Mouse (Mus musculus): ENCODE results near the gene Eno2. TPM values are rescaled to one million over a fixed set of nuclear protein-coding genes. Genes with fewer than 3 reads are reported as not detected.

Gene Eno2
- polyA plus RNA-seq, 1 experiment from 2014 or later = 9.7 TPM

DNA sequence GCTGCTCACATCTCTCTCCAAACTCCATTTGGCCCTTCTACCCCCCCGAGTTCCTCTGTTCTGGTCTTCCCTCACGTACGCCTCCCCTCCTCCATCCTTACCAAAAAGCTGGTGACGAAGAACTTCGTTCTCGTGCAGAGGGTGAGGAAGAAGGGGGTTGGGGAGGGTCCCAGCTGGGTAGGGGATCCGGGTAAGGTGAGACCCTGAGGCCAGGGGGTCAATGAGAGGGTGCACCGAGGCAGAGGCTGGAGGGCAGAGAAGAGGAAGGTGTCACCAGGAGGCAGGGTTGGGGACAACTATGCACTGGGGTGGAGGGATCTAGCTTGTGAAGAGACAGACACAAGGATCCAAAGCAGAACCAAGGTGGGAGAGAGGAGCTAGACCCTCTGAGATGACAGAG, 25.8 kb downstream of the Eno2 start:
- no peak overlapping the region for H3K4me2 ChIP-seq (replicated peaks)

DNA sequence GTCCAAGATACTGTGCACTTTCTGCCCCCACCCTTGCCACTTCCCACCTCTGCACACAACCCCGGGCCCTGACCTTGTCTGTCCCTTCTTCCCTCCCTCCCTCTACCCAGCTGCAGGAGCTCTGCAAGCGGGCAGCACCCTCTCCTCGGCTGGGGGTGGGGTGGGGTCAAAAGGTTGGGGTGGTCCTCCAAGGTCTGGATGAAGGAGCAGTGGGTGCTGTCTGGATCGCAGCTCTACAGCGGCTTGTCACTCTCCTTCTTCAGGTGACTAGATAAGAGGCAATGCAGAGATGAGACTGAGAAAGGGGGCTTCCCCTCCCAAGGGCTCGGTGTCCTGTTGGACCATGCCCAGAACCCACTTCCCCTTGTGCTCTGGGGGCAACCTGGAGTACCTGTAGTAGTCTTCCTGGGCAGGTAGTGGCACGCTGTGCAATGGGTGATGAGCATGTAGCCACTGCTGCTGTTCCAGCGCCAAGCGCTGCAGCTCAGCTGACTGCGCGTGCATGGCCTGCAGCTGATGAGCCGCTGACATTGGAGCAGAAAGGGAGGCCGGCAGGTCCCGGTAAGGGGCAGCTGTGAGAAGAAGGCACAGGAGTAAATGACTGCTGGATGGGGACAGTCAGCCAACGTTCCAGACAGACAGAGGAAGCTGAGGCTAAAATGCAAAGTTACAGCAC, 26.5 kb downstream of the Eno2 start:
- H3K4me1 ChIP-seq = peaks cover 44% of the 10 kb centered on the region
- ATAC-seq (ENCODE audit: insufficient number of reproducible peaks, insufficient read depth, low FRiP score, low TSS enrichment) = no peak

More for the DNA sequence above, 25.8 kb downstream of the Eno2 start:
- H3K36me3 ChIP-seq = peaks cover 55% of the 10 kb centered on the region
- H3K9me3 ChIP-seq = no peaks in the 10 kb centered on the region
- no peak overlapping the region for H3K27ac ChIP-seq
- no peak overlapping the region for H3K9ac ChIP-seq
- WGBS = 90% methylated on average over 8 of the region's 8 CpGs
- H3K27me3 ChIP-seq = no peaks in the 10 kb centered on the region
- peaks cover 41% of the 10 kb centered on the region for H3K4me1 ChIP-seq
- ATAC-seq (ENCODE audit: insufficient number of reproducible peaks, insufficient read depth, low FRiP score, low TSS enrichment) = no peak
- no peak overlapping the region for H3K4me3 ChIP-seq

DNA sequence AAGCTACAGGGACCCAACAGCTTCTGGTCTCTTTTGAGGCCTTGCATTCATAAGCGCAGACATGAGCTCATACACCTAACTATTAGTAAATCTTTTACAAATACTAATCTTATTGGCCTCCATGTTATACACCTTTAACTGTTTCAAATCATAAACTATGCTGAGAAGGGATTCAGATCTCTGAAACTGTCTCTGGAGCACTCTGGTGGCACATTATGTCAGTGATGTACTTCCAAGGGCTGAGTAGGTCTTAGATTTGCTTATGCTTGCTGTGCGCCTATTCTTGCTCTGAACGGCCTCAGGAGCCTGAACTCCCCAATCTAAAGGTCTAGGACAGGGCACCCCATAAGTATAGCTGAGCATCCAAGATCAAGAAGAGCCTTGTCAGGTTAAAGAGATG, 27.6 kb downstream of the Eno2 start:
- H3K4me1 ChIP-seq = peaks cover 40% of the 10 kb centered on the region
- ATAC-seq (ENCODE audit: insufficient number of reproducible peaks, insufficient read depth, low FRiP score, low TSS enrichment) = no peak
- H3K9ac ChIP-seq = peak overlapping the region; percentile 92; the same call in 1 of the 2 replicates
- peak overlapping the region; percentile 65 for H3K4me3 ChIP-seq
- peak overlapping the region; percentile 100 for H3K27ac ChIP-seq
- H3K4me2 ChIP-seq (replicated peaks) = peak overlapping the region; percentile 77
- H3K36me3 ChIP-seq = peaks cover 37% of the 10 kb centered on the region
- H3K27me3 ChIP-seq = no peaks in the 10 kb centered on the region
- H3K9me3 ChIP-seq = no peaks in the 10 kb centered on the region
- 74% methylated on average over 3 of the region's 3 CpGs for WGBS

More for the DNA sequence above, 26.5 kb downstream of the Eno2 start:
- H3K27me3 ChIP-seq = no peaks in the 10 kb centered on the region
- H3K36me3 ChIP-seq = peaks cover 49% of the 10 kb centered on the region
- H3K27ac ChIP-seq = no peak overlapping the region
- H3K9ac ChIP-seq = peak overlapping the region; percentile 40; the same call in 1 of the 2 replicates
- H3K4me2 ChIP-seq (replicated peaks) = no peak overlapping the region
- H3K4me3 ChIP-seq = no peak overlapping the region
- WGBS = 89% methylated on average over 15 of the region's 15 CpGs
- no peaks in the 10 kb centered on the region for H3K9me3 ChIP-seq

DNA sequence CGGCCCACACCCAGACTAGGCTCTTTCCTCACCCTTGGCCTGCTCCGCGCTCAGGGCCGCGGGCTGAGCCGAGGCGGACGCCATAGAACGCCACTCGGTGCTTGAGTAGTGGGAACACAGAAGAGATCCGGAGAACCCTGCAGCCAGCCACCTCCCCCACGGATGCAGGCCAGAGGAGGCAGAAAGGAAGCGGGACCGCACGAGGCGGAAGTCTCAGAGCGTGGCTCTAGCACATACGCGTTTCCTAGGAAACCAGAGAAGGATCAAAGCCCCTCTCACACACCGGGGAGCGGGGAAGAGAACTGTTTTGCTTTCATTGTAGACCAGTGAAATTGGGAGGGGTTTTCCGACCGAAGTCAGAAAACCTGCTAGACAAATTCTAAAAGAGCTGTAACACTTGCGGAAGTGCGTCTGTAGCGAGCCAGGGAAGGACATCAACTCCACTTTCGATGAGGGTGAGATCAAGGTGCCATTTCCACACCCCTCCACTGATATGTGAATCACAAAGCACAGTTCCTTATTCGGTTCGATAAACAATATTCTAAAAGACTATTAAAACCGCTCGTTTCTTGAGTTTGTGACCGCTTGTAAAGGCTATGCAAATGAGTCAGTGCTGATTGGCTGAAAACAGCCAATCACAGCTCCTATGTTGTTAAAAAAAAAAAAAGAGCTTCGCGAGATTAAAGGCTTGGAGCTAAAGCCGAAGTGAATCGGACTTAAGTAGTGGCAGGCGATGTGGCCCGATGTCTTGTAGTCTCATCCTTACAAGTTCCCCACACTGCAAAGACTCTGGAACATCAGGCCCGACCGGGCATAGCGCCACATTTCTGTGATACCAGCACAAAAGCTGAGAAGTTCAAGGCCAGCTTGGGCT, 28.3 kb downstream of the Eno2 start, which contains the start of gene Grcc10:
Grcc10 (minus strand) TSS at position 487 of the 874 bp plus-strand sequence.
- Histone ChIP-seq H3K4me1 (peaks cover 33% of the 10 kb centered on the region), H3K36me3 (peaks cover 33% of the 10 kb centered on the region), H3K9me3 (no peaks in the 10 kb centered on the region), H3K4me2 (replicated peaks) (peak within 1 kb of the TSS; percentile 77), H3K27ac (peak within 1 kb of the TSS; percentile 100), H3K4me3 (peak within 1 kb of the TSS; percentile 65), H3K9ac (peak within 1 kb of the TSS; percentile 92), H3K27me3 (no peaks in the 10 kb centered on the region)
- under 1% methylated on average over 41 of the region's 41 CpGs for WGBS
- ATAC-seq (ENCODE audit: insufficient number of reproducible peaks, insufficient read depth, low FRiP score, low TSS enrichment) = peak; percentile 78

DNA sequence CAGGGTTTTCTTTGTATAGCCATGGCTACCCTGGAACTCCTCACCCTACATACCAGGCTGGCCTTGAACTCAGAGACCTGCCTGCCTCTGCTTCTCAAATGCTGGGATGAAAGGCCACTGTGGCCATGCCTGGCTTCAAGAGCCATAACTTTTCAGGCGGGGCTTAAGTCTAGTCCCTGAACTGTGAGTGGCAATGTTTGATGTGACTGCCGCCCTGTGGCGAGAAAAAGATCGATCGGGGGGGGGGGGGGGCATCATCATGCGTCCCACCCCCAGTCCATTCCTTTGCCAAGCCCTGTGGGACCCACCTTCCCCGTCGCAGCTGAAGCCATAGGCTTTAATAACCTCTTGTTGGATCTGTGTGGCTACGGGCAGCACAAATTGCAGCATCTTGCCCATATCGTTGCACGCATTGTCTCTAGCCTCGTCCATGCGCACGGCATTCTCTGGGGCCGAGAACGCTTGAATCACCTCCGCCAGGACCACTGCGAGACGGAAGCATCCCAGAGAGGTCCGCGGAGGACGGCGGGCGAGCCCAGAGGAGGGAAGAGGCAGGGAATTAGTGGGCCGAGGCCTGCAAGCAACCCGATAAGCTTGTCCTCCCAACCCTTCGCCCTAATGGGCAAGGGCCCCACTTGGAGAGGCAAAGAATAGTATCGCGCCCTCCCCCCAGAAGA, 29.1 kb downstream of the Eno2 start:
- H3K27ac ChIP-seq = peak overlapping the region; percentile 100
- H3K9ac ChIP-seq = peak overlapping the region; percentile 92
- peak overlapping the region; percentile 77 for H3K4me2 ChIP-seq (replicated peaks)
- peaks cover 33% of the 10 kb centered on the region for H3K36me3 ChIP-seq
- no peak for ATAC-seq (ENCODE audit: insufficient number of reproducible peaks, insufficient read depth, low FRiP score, low TSS enrichment)
- H3K9me3 ChIP-seq = no peaks in the 10 kb centered on the region
- H3K27me3 ChIP-seq = no peaks in the 10 kb centered on the region
- peaks cover 29% of the 10 kb centered on the region for H3K4me1 ChIP-seq
- under 1% methylated on average over 29 of the region's 29 CpGs for WGBS
- H3K4me3 ChIP-seq = peak overlapping the region; percentile 65

DNA sequence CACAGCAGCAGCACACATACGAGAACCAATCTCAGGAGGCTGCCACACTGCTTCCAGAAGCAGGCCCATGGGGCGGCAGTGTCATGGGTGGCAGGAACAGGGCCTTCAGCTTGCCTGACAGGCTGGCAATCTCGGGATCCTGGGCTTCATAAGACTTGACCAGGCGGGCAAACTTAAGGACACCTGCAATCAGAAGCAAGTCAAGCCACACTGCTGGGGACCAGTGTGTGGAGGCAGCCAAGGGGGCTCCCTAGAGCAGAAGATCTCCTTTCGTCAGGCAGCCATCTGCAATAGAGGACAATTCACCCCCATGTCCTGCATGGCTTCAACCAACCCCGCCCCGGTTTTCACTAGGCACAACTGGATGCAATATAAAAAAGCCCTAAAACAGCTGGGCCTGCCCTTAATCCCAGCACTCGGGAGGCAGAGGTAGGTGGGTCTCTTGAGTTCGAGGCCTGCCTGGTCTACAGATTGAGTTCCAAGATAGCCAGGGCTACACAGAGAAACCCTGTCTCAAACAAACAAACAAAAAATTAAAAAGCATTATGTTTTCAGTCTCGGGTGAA, 30.2 kb downstream of the Eno2 start:
- no peaks in the 10 kb centered on the region for H3K9me3 ChIP-seq
- peak overlapping the region; percentile 92 for H3K9ac ChIP-seq
- H3K4me2 ChIP-seq (replicated peaks) = peak overlapping the region; percentile 77
- H3K27me3 ChIP-seq = no peaks in the 10 kb centered on the region
- 84% methylated on average over 10 of the region's 10 CpGs for WGBS
- peak overlapping the region; percentile 100 for H3K27ac ChIP-seq
- H3K4me3 ChIP-seq = 0 out of 2 replicates have a peak overlapping the region, but pooled peaks have one; percentile 65
- ATAC-seq (ENCODE audit: insufficient number of reproducible peaks, insufficient read depth, low FRiP score, low TSS enrichment) = no peak
- peaks cover 24% of the 10 kb centered on the region for H3K36me3 ChIP-seq
- H3K4me1 ChIP-seq = peaks cover 22% of the 10 kb centered on the region

DNA sequence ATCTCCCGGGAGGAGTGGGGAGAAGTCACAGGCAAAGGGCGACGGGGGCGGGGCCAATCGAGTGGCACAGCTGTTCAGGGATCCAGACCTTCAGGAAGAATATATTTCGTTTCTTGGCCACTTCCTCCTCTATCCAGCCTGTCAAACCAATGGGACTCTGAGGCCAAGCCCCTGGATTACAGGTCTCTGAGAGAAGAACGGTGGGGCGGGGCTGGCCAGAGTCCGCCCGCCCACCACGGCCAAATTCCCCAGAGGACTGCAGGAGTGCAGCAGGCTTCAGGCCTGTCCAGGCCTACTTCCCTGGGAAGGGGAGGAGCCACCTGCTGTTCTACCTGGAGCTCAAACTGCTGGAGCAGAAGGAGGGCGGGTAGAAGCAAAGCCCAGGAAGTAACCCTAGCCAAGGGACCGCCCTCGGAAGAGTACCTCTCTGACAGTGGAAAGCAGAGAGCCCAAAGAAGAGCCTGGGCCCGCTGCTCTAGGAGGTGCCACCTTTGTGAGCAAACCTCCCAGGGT, 30.9 kb downstream of the Eno2 start, which contains the start of gene Ptpn6:
Ptpn6 (minus strand) TSS at position 204 of the 513 bp plus-strand sequence.
- peak within 1 kb of the TSS; percentile 100 for H3K27ac ChIP-seq

DNA sequence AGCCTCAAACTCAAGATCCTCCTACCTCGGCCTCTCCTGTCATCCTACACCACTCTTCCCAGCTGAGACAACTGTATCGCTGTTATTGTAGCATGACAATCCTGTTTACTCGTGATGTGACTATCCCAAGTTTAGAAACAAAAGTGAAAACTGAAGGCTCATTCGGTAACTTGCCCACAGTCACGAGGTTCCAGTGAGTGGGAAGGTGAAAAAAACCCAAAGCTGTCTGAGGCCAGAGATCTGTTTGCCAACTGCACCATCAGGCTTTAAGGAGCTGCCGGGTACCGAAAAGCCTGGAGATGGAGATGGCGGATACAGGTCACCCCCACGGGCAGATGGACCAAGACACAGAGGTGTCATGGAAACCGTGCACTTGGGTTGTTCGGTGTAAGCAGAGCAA, 32.4 kb downstream of the Eno2 start:
- 93% methylated on average over 11 of the region's 11 CpGs for WGBS
- Histone ChIP-seq H3K27me3 (no peaks in the 10 kb centered on the region), H3K27ac (no peak overlapping the region), H3K4me2 (replicated peaks) (no peak overlapping the region), H3K36me3 (peaks cover 5% of the 10 kb centered on the region; the same call in 1 of the 2 replicates), H3K4me1 (peaks cover 30% of the 10 kb centered on the region), H3K4me3 (no peak overlapping the region), H3K9me3 (no peaks in the 10 kb centered on the region), H3K9ac (no peak overlapping the region)
- no peak for ATAC-seq (ENCODE audit: insufficient number of reproducible peaks, insufficient read depth, low FRiP score, low TSS enrichment)

More for the DNA sequence above, 30.9 kb downstream of the Eno2 start, which contains the start of gene Ptpn6:
- no peak within 1 kb of the TSS for H3K4me3 ChIP-seq
- H3K9ac ChIP-seq = peak within 1 kb of the TSS; percentile 27; the same call in 1 of the 2 replicates
- ATAC-seq (ENCODE audit: insufficient number of reproducible peaks, insufficient read depth, low FRiP score, low TSS enrichment) = peak; percentile 16
- H3K9me3 ChIP-seq = no peaks in the 10 kb centered on the region
- 24% methylated on average over 15 of the region's 15 CpGs for WGBS
- peaks cover 17% of the 10 kb centered on the region for H3K36me3 ChIP-seq
- peaks cover 22% of the 10 kb centered on the region for H3K4me1 ChIP-seq
- H3K27me3 ChIP-seq = no peaks in the 10 kb centered on the region
- H3K4me2 ChIP-seq (replicated peaks) = peak within 1 kb of the TSS; percentile 77

DNA sequence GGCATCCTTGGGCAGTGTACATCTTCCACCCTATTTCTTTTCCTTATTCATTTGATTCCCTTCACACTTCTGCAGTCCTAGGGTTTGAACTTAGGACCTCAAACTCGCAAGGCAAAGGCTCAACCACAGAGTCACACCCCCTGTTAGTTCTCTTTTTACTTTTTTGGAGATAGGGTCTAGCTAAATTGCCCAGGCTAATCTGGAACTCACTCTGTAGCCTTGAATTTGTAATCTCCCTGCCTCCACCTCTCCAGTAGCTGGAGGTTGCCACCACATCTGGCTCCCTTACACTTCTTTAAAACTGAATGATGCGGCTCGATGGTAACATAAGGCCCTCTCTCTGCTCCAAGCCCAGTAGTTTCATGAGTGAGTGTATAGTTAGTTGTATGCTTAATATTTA, 35.1 kb downstream of the Eno2 start:
- H3K27me3 ChIP-seq = no peaks in the 10 kb centered on the region

DNA sequence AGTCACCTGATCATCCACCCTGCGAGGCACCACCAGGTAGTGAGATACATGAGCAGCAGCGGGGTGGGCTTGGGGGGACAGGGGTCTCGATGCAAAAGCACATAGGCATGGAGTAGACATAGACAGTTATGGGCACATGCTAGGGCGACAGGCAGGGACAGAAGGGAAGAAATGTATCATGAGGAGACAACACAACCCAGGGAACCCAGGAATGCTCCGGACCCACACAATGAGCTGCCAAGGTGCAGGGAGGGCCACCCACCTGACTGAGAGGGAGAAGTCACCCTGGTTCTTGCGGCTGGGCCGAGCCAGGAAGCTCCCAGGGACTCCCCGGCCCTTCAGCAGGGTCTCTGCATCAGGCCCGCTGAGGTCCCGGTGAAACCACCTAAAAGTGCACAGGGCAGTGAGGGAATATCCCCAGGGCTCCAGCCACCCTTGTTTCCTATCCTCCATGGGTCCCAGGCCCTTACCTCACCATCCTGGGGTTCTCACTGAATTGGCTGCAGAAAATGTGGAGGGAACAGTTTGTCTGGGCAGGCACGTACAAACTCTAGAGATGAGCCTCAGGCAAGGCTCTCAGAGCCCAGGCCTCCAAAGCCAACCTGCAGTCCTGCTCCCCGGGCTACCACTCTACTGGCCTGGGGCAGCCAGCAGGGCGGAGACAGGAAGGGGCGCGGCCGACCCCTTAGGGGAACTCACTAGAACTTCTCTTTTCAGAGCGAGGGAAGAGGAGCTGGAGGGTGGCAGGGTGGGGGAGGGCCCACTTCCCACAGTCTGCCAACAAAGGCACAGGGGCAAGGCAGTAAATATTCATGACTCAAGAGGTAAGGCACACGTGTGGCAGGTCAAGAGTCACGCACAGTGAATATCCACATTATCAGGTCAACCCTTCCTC, 36.8 kb downstream of the Eno2 start:
- WGBS = 43% methylated on average over 19 of the region's 19 CpGs
- no peak overlapping the region for H3K27ac ChIP-seq

More for the DNA sequence above, 35.1 kb downstream of the Eno2 start:
- Histone ChIP-seq H3K36me3 (peaks cover 5% of the 10 kb centered on the region; the same call in 1 of the 2 replicates), H3K4me3 (no peak overlapping the region), H3K4me2 (replicated peaks) (no peak overlapping the region), H3K4me1 (peaks cover 18% of the 10 kb centered on the region), H3K27ac (no peak overlapping the region), H3K9me3 (no peaks in the 10 kb centered on the region), H3K9ac (no peak overlapping the region)
- ATAC-seq (ENCODE audit: insufficient number of reproducible peaks, insufficient read depth, low FRiP score, low TSS enrichment) = no peak
- 92% methylated on average over 3 of the region's 3 CpGs for WGBS

More for the DNA sequence above, 36.8 kb downstream of the Eno2 start:
- ATAC-seq (ENCODE audit: insufficient number of reproducible peaks, insufficient read depth, low FRiP score, low TSS enrichment) = no peak
- H3K4me2 ChIP-seq (replicated peaks) = no peak overlapping the region
- peaks cover 8% of the 10 kb centered on the region; the same call in 1 of the 2 replicates for H3K4me1 ChIP-seq
- H3K4me3 ChIP-seq = no peak overlapping the region
- H3K36me3 ChIP-seq = no peaks in the 10 kb centered on the region
- H3K9me3 ChIP-seq = no peaks in the 10 kb centered on the region
- H3K9ac ChIP-seq = no peak overlapping the region
- no peaks in the 10 kb centered on the region for H3K27me3 ChIP-seq
